Mouse (Mus musculus) adrenal gland, postnatal 4 days (tissue): ENCODE data around the gene Olfr161. TPM values are rescaled to one million over a fixed set of nuclear protein-coding genes. Genes with fewer than 3 reads are reported as not detected.
"Not testable (repeated sequence)": the region's sequence is repeated elsewhere in the genome, so short reads cannot be mapped to it uniquely, and the experiment has no call there.

Experiments used
- DNase-seq, 2 experiments: peaks; one replicate each; pipeline ENCODE4 v3.0.0; 2021 to 2022; ENCODE audit warnings: low spot score in 2 of 2, mixed read lengths in 2 of 2
- long read RNA-seq, 2 experiments: library from polyadenylated mRNA; stranded (forward); transcript quantifications; one replicate each; pipeline ENCODE4 v2.0.0; 2021
- total RNA-seq, 2 experiments: library from RNA; stranded (reverse); gene quantifications; 2 replicates each; pipeline ENCODE4 v1.2.3; 2021

Olfr161 gene
- total RNA-seq: not detected
- long read RNA-seq, experiment 1: 0 reads
- long read RNA-seq, experiment 2: 0 reads

- DNase-seq: no peak
Observed at GRCm38 (mm10) chr16:3590691-3591090, at the start of gene Olfr161. Gene Olfr161, plus strand, starts transcription at chr16:3591042.

- DNase-seq: no peak
Observed at GRCm38 (mm10) chr16:3563553-3563952, 27.3 kb upstream of the Olfr161 start.

GRCm38 (mm10) chr16:3577658-3578057 is 13.2 kb upstream of the Olfr161 start:
- DNase-seq: not testable (repeated sequence)

GRCm38 (mm10) chr16:3578227-3578848 is 12.5 kb upstream of the Olfr161 start:
- DNase-seq: not testable (repeated sequence)

GRCm38 (mm10) chr16:3631376-3631775 is 40.5 kb downstream of the Olfr161 start:
- DNase-seq: not testable (repeated sequence)

- DNase-seq: not testable (repeated sequence)
Observed at GRCm38 (mm10) chr16:3632572-3633361, 41.9 kb downstream of the Olfr161 start.

Other genes with a start within 250 kb of the Olfr161 start
- gene Mefv, start 127.1 kb downstream of the Olfr161 start, total RNA-seq: under 1 TPM in 1 of 2 experiments, not detected in 1; 0.08 TPM
- gene Zfp263, start 153.1 kb downstream of the Olfr161 start, total RNA-seq: 10 to 100 TPM; 33.0 to 33.8 TPM
- not detected for gene Olfr15, start 239.8 kb downstream of the Olfr161 start, total RNA-seq